Mouse (Mus musculus): ENCODE measurements around the gene Calr4.

Calr4 gene

GRCm38 (mm10) chr4:109279689-109280458 lies 45.6 kb downstream of the Calr4 start, which contains the start of gene Eps15:
TSS of gene Eps15 (plus strand) at chr4:109280268.
- DNase-seq (ENCODE audit: low read depth, low spot score) = peak; percentile 96

GRCm38 (mm10) chr4:109280459-109281160 lies 46.3 kb downstream of the Calr4 start:
- DNase-seq (ENCODE audit: low read depth, low spot score) = peak; percentile 73

- peak; percentile 70 for DNase-seq (ENCODE audit: low read depth, low spot score)
These were observed 46.9 kb downstream of the Calr4 start for GRCm38 (mm10) chr4:109281161-109281560.

- DNase-seq (ENCODE audit: low read depth, low spot score) = peak; percentile 76
These were observed 47.7 kb downstream of the Calr4 start for GRCm38 (mm10) chr4:109281946-109282345.

GRCm38 (mm10) chr4:109294629-109295028 lies 60.3 kb downstream of the Calr4 start:
- DNase-seq (ENCODE audit: low read depth, low spot score) = no peak

GRCm38 (mm10) chr4:109296510-109296909 lies 62.2 kb downstream of the Calr4 start:
- no peak for DNase-seq (ENCODE audit: low read depth, low spot score)

GRCm38 (mm10) chr4:109299136-109299535 lies 64.9 kb downstream of the Calr4 start:
- no peak for DNase-seq (ENCODE audit: low read depth, low spot score)

Data from A20 (cell line).